Mouse (Mus musculus): ENCODE data around the gene Itga9. TPM values are rescaled to one million over a fixed set of nuclear protein-coding genes. Genes with fewer than 3 reads are reported as not detected.

The Itga9 gene
- polyA plus RNA-seq, 1 experiment from 2014 or later: 1.6 TPM

GRCm38 (mm10) chr9:118660259-118660658 is 53.8 kb downstream of the Itga9 start:
- 84% methylated on average over 7 of the region's 7 CpGs for WGBS
- Histone ChIP-seq H3K9me3 (no peaks in the 10 kb centered on the region), H3K4me3 (no peak overlapping the region), H3K27ac (replicated peaks) (no peak overlapping the region), H3K4me1 (0 out of 2 replicates have a peak, but pooled peaks cover 10% of the 10 kb centered on the region), H3K4me2 (replicated peaks) (no peak overlapping the region), H3K27me3 (no peaks in the 10 kb centered on the region), H3K9ac (replicated peaks) (no peak overlapping the region), H3K36me3 (no peaks in the 10 kb centered on the region)
- ATAC-seq (replicated peaks): no peak

- WGBS: 96% methylated on average over 8 of the region's 8 CpGs
- no peaks in the 10 kb centered on the region for H3K36me3 ChIP-seq
- no peaks in the 10 kb centered on the region for H3K27me3 ChIP-seq
- H3K4me2 ChIP-seq (replicated peaks): no peak overlapping the region
- H3K4me1 ChIP-seq: 0 out of 2 replicates have a peak, but pooled peaks cover 10% of the 10 kb centered on the region
- ATAC-seq (replicated peaks): no peak
- H3K27ac ChIP-seq (replicated peaks): no peak overlapping the region
- H3K4me3 ChIP-seq: no peak overlapping the region
- H3K9me3 ChIP-seq: no peaks in the 10 kb centered on the region
- no peak overlapping the region for H3K9ac ChIP-seq (replicated peaks)
Measured at GRCm38 (mm10) chr9:118662026-118662425, 55.5 kb downstream of the Itga9 start.

GRCm38 (mm10) chr9:118662476-118662875 is 56.0 kb downstream of the Itga9 start:
- no peak for ATAC-seq (replicated peaks)
- 0 out of 2 replicates have a peak, but pooled peaks cover 10% of the 10 kb centered on the region for H3K4me1 ChIP-seq
- no peak overlapping the region for H3K9ac ChIP-seq (replicated peaks)
- H3K9me3 ChIP-seq: no peaks in the 10 kb centered on the region
- no peaks in the 10 kb centered on the region for H3K36me3 ChIP-seq
- no peak overlapping the region for H3K4me2 ChIP-seq (replicated peaks)
- WGBS: 93% methylated on average over 10 of the region's 10 CpGs
- H3K27me3 ChIP-seq: no peaks in the 10 kb centered on the region
- no peak overlapping the region for H3K4me3 ChIP-seq
- H3K27ac ChIP-seq (replicated peaks): no peak overlapping the region

GRCm38 (mm10) chr9:118663938-118664337 is 57.4 kb downstream of the Itga9 start:
- ATAC-seq (replicated peaks): no peak
- Histone ChIP-seq H3K4me3 (no peak overlapping the region), H3K27ac (replicated peaks) (no peak overlapping the region), H3K4me2 (replicated peaks) (no peak overlapping the region), H3K9ac (replicated peaks) (no peak overlapping the region), H3K9me3 (no peaks in the 10 kb centered on the region), H3K4me1 (no peaks in the 10 kb centered on the region), H3K36me3 (no peaks in the 10 kb centered on the region), H3K27me3 (no peaks in the 10 kb centered on the region)
- WGBS: 69% methylated on average over 6 of the region's 6 CpGs

GRCm38 (mm10) chr9:118666069-118666468 is 59.6 kb downstream of the Itga9 start:
- WGBS: 86% methylated on average over 3 of the region's 3 CpGs
- H3K27ac ChIP-seq (replicated peaks): no peak overlapping the region
- H3K4me1 ChIP-seq: no peaks in the 10 kb centered on the region
- H3K4me2 ChIP-seq (replicated peaks): no peak overlapping the region
- H3K27me3 ChIP-seq: no peaks in the 10 kb centered on the region
- no peak for ATAC-seq (replicated peaks)
- H3K36me3 ChIP-seq: no peaks in the 10 kb centered on the region
- H3K4me3 ChIP-seq: no peak overlapping the region
- no peaks in the 10 kb centered on the region for H3K9me3 ChIP-seq
- no peak overlapping the region for H3K9ac ChIP-seq (replicated peaks)

- no peak overlapping the region for H3K9ac ChIP-seq (replicated peaks)
- no peaks in the 10 kb centered on the region for H3K27me3 ChIP-seq
- H3K4me3 ChIP-seq: no peak overlapping the region
- WGBS: 70% methylated on average over 3 of the region's 3 CpGs
- H3K36me3 ChIP-seq: no peaks in the 10 kb centered on the region
- ATAC-seq (replicated peaks): no peak
- H3K9me3 ChIP-seq: no peaks in the 10 kb centered on the region
- H3K27ac ChIP-seq (replicated peaks): no peak overlapping the region
- H3K4me2 ChIP-seq (replicated peaks): no peak overlapping the region
- no peaks in the 10 kb centered on the region for H3K4me1 ChIP-seq
Measured at GRCm38 (mm10) chr9:118669696-118670095, 63.2 kb downstream of the Itga9 start.

- Histone ChIP-seq H3K27ac (replicated peaks) (no peak overlapping the region), H3K4me2 (replicated peaks) (no peak overlapping the region), H3K27me3 (no peaks in the 10 kb centered on the region), H3K4me1 (peaks cover 8% of the 10 kb centered on the region; the same call in 1 of the 2 replicates), H3K4me3 (no peak overlapping the region), H3K9me3 (no peaks in the 10 kb centered on the region), H3K36me3 (no peaks in the 10 kb centered on the region), H3K9ac (replicated peaks) (no peak overlapping the region)
- no peak for ATAC-seq (replicated peaks)
- 77% methylated on average over 12 of the region's 12 CpGs for WGBS
Measured at GRCm38 (mm10) chr9:118674277-118674676, 67.8 kb downstream of the Itga9 start.

- Histone ChIP-seq H3K27me3 (no peaks in the 10 kb centered on the region), H3K36me3 (no peaks in the 10 kb centered on the region), H3K4me3 (no peak overlapping the region), H3K9ac (replicated peaks) (no peak overlapping the region), H3K9me3 (no peaks in the 10 kb centered on the region), H3K4me2 (replicated peaks) (no peak overlapping the region), H3K4me1 (peaks cover 8% of the 10 kb centered on the region; the same call in 1 of the 2 replicates), H3K27ac (replicated peaks) (no peak overlapping the region)
- ATAC-seq (replicated peaks): no peak
- 91% methylated on average over 22 of the region's 22 CpGs for WGBS
Measured at GRCm38 (mm10) chr9:118674761-118675160, 68.3 kb downstream of the Itga9 start.

GRCm38 (mm10) chr9:118675573-118676170 is 69.2 kb downstream of the Itga9 start:
- 94% methylated on average over 8 of the region's 8 CpGs for WGBS
- Histone ChIP-seq H3K4me2 (replicated peaks) (no peak overlapping the region), H3K9me3 (no peaks in the 10 kb centered on the region), H3K27ac (replicated peaks) (no peak overlapping the region), H3K27me3 (no peaks in the 10 kb centered on the region), H3K4me3 (no peak overlapping the region), H3K9ac (replicated peaks) (no peak overlapping the region), H3K4me1 (peaks cover 8% of the 10 kb centered on the region; the same call in 1 of the 2 replicates), H3K36me3 (no peaks in the 10 kb centered on the region)
- ATAC-seq (replicated peaks): no peak

- H3K9me3 ChIP-seq: no peaks in the 10 kb centered on the region
- H3K4me2 ChIP-seq (replicated peaks): no peak overlapping the region
- no peak overlapping the region for H3K9ac ChIP-seq (replicated peaks)
- ATAC-seq (replicated peaks): no peak
- no peak overlapping the region for H3K27ac ChIP-seq (replicated peaks)
- 86% methylated on average over 8 of the region's 8 CpGs for WGBS
- H3K4me1 ChIP-seq: peaks cover 8% of the 10 kb centered on the region; the same call in 1 of the 2 replicates
- no peaks in the 10 kb centered on the region for H3K27me3 ChIP-seq
- no peaks in the 10 kb centered on the region for H3K36me3 ChIP-seq
- no peak overlapping the region for H3K4me3 ChIP-seq
Measured at GRCm38 (mm10) chr9:118676692-118677091, 70.2 kb downstream of the Itga9 start.

- no peaks in the 10 kb centered on the region for H3K27me3 ChIP-seq
- H3K36me3 ChIP-seq: no peaks in the 10 kb centered on the region
- ATAC-seq (replicated peaks): no peak
- H3K9ac ChIP-seq (replicated peaks): no peak overlapping the region
- H3K27ac ChIP-seq (replicated peaks): no peak overlapping the region
- no peak overlapping the region for H3K4me2 ChIP-seq (replicated peaks)
- H3K4me3 ChIP-seq: no peak overlapping the region
- no peaks in the 10 kb centered on the region for H3K9me3 ChIP-seq
- H3K4me1 ChIP-seq: peaks cover 8% of the 10 kb centered on the region; the same call in 1 of the 2 replicates
- WGBS: 40% methylated on average over 9 of the region's 9 CpGs
Measured at GRCm38 (mm10) chr9:118677349-118677748, 70.9 kb downstream of the Itga9 start.

- Histone ChIP-seq H3K9ac (replicated peaks) (no peak overlapping the region), H3K4me2 (replicated peaks) (no peak overlapping the region), H3K4me3 (no peak overlapping the region), H3K9me3 (no peaks in the 10 kb centered on the region), H3K27ac (replicated peaks) (no peak overlapping the region), H3K4me1 (peaks cover 8% of the 10 kb centered on the region; the same call in 1 of the 2 replicates), H3K36me3 (no peaks in the 10 kb centered on the region), H3K27me3 (no peaks in the 10 kb centered on the region)
- ATAC-seq (replicated peaks): no peak
- 68% methylated on average over 15 of the region's 15 CpGs for WGBS
Measured at GRCm38 (mm10) chr9:118678020-118678750, 71.7 kb downstream of the Itga9 start.

All from forebrain, embryonic 15.5 days (tissue).